Mouse (Mus musculus): ENCODE results near the gene Scaf8.

DNA sequence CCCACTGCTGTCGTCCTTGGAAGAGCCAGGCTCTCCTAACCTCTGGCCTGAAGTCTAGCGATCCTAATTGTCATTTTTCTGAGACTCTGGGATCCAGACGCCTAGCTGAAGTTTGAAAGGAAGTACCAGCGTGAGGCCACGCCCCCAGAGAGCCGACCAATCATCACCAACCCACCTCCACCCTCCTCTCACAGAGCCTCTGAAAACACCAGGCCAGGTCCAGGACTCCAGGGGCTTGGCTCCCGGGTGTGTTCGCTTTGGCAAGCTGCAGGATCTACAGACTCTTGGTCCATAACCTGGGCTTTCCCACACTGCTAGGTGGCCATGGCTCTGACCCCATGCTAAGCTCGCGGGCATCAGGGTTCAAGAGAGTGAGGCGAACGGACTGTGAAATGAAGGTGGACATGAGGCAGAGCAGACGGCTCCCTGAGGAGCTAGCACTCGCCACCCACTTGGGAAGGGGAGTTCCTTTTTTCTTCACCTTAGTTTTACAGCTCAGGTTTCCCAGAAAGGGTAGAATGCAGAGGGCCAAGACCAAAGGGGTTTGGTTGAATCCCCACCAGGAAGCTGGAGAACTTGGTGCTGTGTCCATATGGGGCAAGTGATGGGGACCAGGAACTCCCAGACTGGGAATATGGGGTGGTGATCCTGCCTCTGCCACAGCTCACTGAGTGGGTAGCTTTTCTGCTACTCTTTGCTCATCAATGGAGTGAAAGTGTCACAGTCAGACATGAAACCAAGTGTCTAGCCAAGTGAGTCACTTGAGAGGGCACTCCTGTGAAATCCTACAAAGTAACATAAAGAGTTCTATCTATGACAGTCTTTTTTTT lies 12.2 kb upstream of the Scaf8 start:
- no peak for TF ChIP-seq POLR2A (IDR thresholded peaks at IDR 0.05; ENCODE audit: insufficient read depth, low read depth, low read length)
- no peak for TF ChIP-seq CTCF (IDR thresholded peaks at IDR 0.05; ENCODE audit: insufficient read depth, low read depth, low read length)

All from olfactory bulb, adult 2 months (tissue).